Mouse (Mus musculus) limb, embryonic 13.5 days (tissue): ENCODE results near the gene Ppp1r32. TPM values are rescaled to one million over a fixed set of nuclear protein-coding genes. Genes with fewer than 3 reads are reported as not detected.
A peak's percentile ranks its signal among the peaks of the same experiment; 100 is the strongest.

Experiments
- ATAC-seq: fragments of 200-750 bp; cut with Nextera tagmentation; 2 replicates; pipeline ENCODE4 v1.8.0; 2017; ENCODE audit warnings: low read depth, moderate number of reproducible peaks, moderate TSS enrichment; ENCODE audit not compliant: low FRiP score
- H3K27ac ChIP-seq: fragments of 300-500 bp; sonication (generic); 2 replicates; pipeline ENCODE4 v1.5.1; 2015; ENCODE audit warnings: inconsistent platforms, mild to moderate bottlenecking, moderate library complexity
- H3K27me3 ChIP-seq: fragments of 300-500 bp; sonication (generic); 2 replicates; pipeline ENCODE4 v1.6.1; 2015; ENCODE audit warnings: mild to moderate bottlenecking, inconsistent platforms
- H3K36me3 ChIP-seq: fragments of 300-500 bp; sonication (generic); 2 replicates; pipeline ENCODE4 v1.6.1; 2015; ENCODE audit warnings: inconsistent platforms, mild to moderate bottlenecking, moderate library complexity
- H3K4me1 ChIP-seq: fragments of 300-500 bp; sonication (generic); 2 replicates; pipeline ENCODE4 v1.6.1; 2015; ENCODE audit warnings: inconsistent platforms
- H3K4me2 ChIP-seq: fragments of 300-500 bp; sonication (generic); replicated peaks from 2 replicates; pipeline ENCODE4 v1.6.1; 2015; ENCODE audit warnings: inconsistent platforms, mild to moderate bottlenecking, moderate library complexity
- H3K4me3 ChIP-seq: fragments of 300-500 bp; sonication (generic); 2 replicates; pipeline ENCODE4 v1.5.1; 2015; ENCODE audit warnings: moderate library complexity, mild to moderate bottlenecking, inconsistent platforms
- H3K9ac ChIP-seq: fragments of 300-500 bp; sonication (generic); 2 replicates; pipeline ENCODE4 v1.6.1; 2015; ENCODE audit warnings: mild to moderate bottlenecking, inconsistent platforms
- H3K9me3 ChIP-seq: fragments of 300-500 bp; sonication (generic); 2 replicates; pipeline ENCODE4 v1.6.1; 2016; ENCODE audit warnings: inconsistent platforms
- WGBS: fragments of 180-500 bp; shearing (Covaris S2); methylation state at CpG from one replicate; pipeline ENCODE4 v1.1.7; 2015; 5-methylcytosine and 5-hydroxymethylcytosine counted together
- polyA plus RNA-seq: library from polyadenylated mRNA; unstranded; fragments of >200 nt; fragmentation: Nextera tagmentation; extraction: Ambion mirVana; gene quantifications from 2 replicates; pipeline ENCODE4 v1.2.1, GENCODE M21; 2015

Gene Ppp1r32
- polyA plus RNA-seq, 1 experiment from 2014 or later: not detected

- ATAC-seq: no peak
- H3K9me3 ChIP-seq: no peaks in the 10 kb centered on the region
- no peak overlapping the region for H3K9ac ChIP-seq
- H3K27me3 ChIP-seq: peaks cover 10% of the 10 kb centered on the region; the same call in 1 of the 2 replicates
- no peaks in the 10 kb centered on the region for H3K36me3 ChIP-seq
- WGBS: 74% methylated on average over 9 of the region's 9 CpGs
- no peak overlapping the region for H3K27ac ChIP-seq
- H3K4me3 ChIP-seq: no peak overlapping the region
- H3K4me1 ChIP-seq: peaks cover 23% of the 10 kb centered on the region
- H3K4me2 ChIP-seq: no peak overlapping the region
Observed at GRCm38 (mm10) chr19:10433879-10434540, 48.7 kb downstream of the Ppp1r32 start.

- no peak overlapping the region for H3K4me2 ChIP-seq
- 73% methylated on average over 7 of the region's 7 CpGs for WGBS
- peaks cover 10% of the 10 kb centered on the region; the same call in 1 of the 2 replicates for H3K27me3 ChIP-seq
- H3K27ac ChIP-seq: no peak overlapping the region
- H3K9ac ChIP-seq: no peak overlapping the region
- H3K4me1 ChIP-seq: peaks cover 30% of the 10 kb centered on the region
- H3K4me3 ChIP-seq: no peak overlapping the region
- no peak for ATAC-seq
- no peaks in the 10 kb centered on the region for H3K9me3 ChIP-seq
- H3K36me3 ChIP-seq: no peaks in the 10 kb centered on the region
Observed at GRCm38 (mm10) chr19:10433225-10433624, 49.5 kb downstream of the Ppp1r32 start.

- Histone ChIP-seq H3K4me1 (peaks cover 43% of the 10 kb centered on the region), H3K27me3 (peaks cover 12% of the 10 kb centered on the region; the same call in 1 of the 2 replicates), H3K27ac (no peak overlapping the region), H3K36me3 (no peaks in the 10 kb centered on the region), H3K9me3 (no peaks in the 10 kb centered on the region), H3K4me2 (no peak overlapping the region), H3K4me3 (no peak overlapping the region), H3K9ac (no peak overlapping the region)
- WGBS: 37% methylated on average over 4 of the region's 4 CpGs
- ATAC-seq: no peak
Observed at GRCm38 (mm10) chr19:10431841-10432240, 50.9 kb downstream of the Ppp1r32 start.

- H3K9me3 ChIP-seq: no peaks in the 10 kb centered on the region
- ATAC-seq: no peak
- no peak overlapping the region for H3K4me3 ChIP-seq
- H3K27ac ChIP-seq: no peak overlapping the region
- no peaks in the 10 kb centered on the region for H3K36me3 ChIP-seq
- peaks cover 15% of the 10 kb centered on the region for H3K27me3 ChIP-seq
- WGBS: 16% methylated on average over 3 of the region's 3 CpGs
- H3K4me2 ChIP-seq: no peak overlapping the region
- no peak overlapping the region for H3K9ac ChIP-seq
- H3K4me1 ChIP-seq: peaks cover 47% of the 10 kb centered on the region
Observed at GRCm38 (mm10) chr19:10431410-10431809, 51.3 kb downstream of the Ppp1r32 start.

- no peaks in the 10 kb centered on the region for H3K36me3 ChIP-seq
- no peak overlapping the region for H3K4me2 ChIP-seq
- H3K9ac ChIP-seq: no peak overlapping the region
- H3K9me3 ChIP-seq: no peaks in the 10 kb centered on the region
- peaks cover 63% of the 10 kb centered on the region for H3K4me1 ChIP-seq
- H3K27ac ChIP-seq: no peak overlapping the region
- ATAC-seq: no peak
- 83% methylated on average over 8 of the region's 8 CpGs for WGBS
- H3K27me3 ChIP-seq: peaks cover 28% of the 10 kb centered on the region
- H3K4me3 ChIP-seq: no peak overlapping the region
Observed at GRCm38 (mm10) chr19:10429371-10429770, 53.4 kb downstream of the Ppp1r32 start.

GRCm38 (mm10) chr19:10427431-10427830, 55.3 kb downstream of the Ppp1r32 start:
- Histone ChIP-seq H3K27me3 (peaks cover 37% of the 10 kb centered on the region), H3K9ac (no peak overlapping the region), H3K4me2 (no peak overlapping the region), H3K4me3 (no peak overlapping the region), H3K9me3 (no peaks in the 10 kb centered on the region), H3K27ac (no peak overlapping the region), H3K4me1 (peaks cover 70% of the 10 kb centered on the region), H3K36me3 (no peaks in the 10 kb centered on the region)
- ATAC-seq: no peak
- WGBS: 56% methylated on average over 9 of the region's 9 CpGs

- peaks cover 76% of the 10 kb centered on the region for H3K4me1 ChIP-seq
- WGBS: 37% methylated on average over 6 of the region's 6 CpGs
Observed at GRCm38 (mm10) chr19:10426793-10427192, 55.9 kb downstream of the Ppp1r32 start.

GRCm38 (mm10) chr19:10426312-10426711, 56.4 kb downstream of the Ppp1r32 start:
- peak overlapping the region; percentile 19 for H3K4me2 ChIP-seq
- peaks cover 75% of the 10 kb centered on the region for H3K4me1 ChIP-seq
- 29% methylated on average over 25 of the region's 25 CpGs for WGBS
- no peaks in the 10 kb centered on the region for H3K36me3 ChIP-seq
- ATAC-seq: no peak
- H3K9me3 ChIP-seq: no peaks in the 10 kb centered on the region
- no peak overlapping the region for H3K4me3 ChIP-seq
- H3K27me3 ChIP-seq: peaks cover 45% of the 10 kb centered on the region
- no peak overlapping the region for H3K27ac ChIP-seq
- no peak overlapping the region; the same call in 1 of the 2 replicates for H3K9ac ChIP-seq

More at GRCm38 (mm10) chr19:10426793-10427192, 55.9 kb downstream of the Ppp1r32 start:
- no peaks in the 10 kb centered on the region for H3K36me3 ChIP-seq
- no peak overlapping the region for H3K4me2 ChIP-seq
- no peak overlapping the region for H3K27ac ChIP-seq
- no peak for ATAC-seq
- peaks cover 41% of the 10 kb centered on the region for H3K27me3 ChIP-seq
- no peak overlapping the region for H3K9ac ChIP-seq
- no peaks in the 10 kb centered on the region for H3K9me3 ChIP-seq
- no peak overlapping the region for H3K4me3 ChIP-seq

GRCm38 (mm10) chr19:10425484-10426270, 57.1 kb downstream of the Ppp1r32 start:
- Histone ChIP-seq H3K27ac (no peak overlapping the region), H3K27me3 (peaks cover 52% of the 10 kb centered on the region), H3K9ac (no peak overlapping the region), H3K4me1 (peaks cover 69% of the 10 kb centered on the region), H3K36me3 (no peaks in the 10 kb centered on the region), H3K9me3 (no peaks in the 10 kb centered on the region), H3K4me3 (no peak overlapping the region), H3K4me2 (peak overlapping the region; percentile 19)
- no peak for ATAC-seq
- 24% methylated on average over 13 of the region's 13 CpGs for WGBS

- WGBS: 44% methylated on average over 1 of the region's 1 CpGs
- no peak overlapping the region for H3K9ac ChIP-seq
- peaks cover 59% of the 10 kb centered on the region for H3K4me1 ChIP-seq
- no peak overlapping the region for H3K27ac ChIP-seq
- no peak for ATAC-seq
- H3K4me3 ChIP-seq: no peak overlapping the region
- peaks cover 61% of the 10 kb centered on the region for H3K27me3 ChIP-seq
- no peaks in the 10 kb centered on the region for H3K9me3 ChIP-seq
- no peak overlapping the region for H3K4me2 ChIP-seq
- no peaks in the 10 kb centered on the region for H3K36me3 ChIP-seq
Observed at GRCm38 (mm10) chr19:10424751-10425150, 58.0 kb downstream of the Ppp1r32 start.
